Mouse (Mus musculus): ENCODE data around the gene Sstr1.

GRCm38 (mm10) chr12:58216218-58216617, 4.6 kb downstream of the Sstr1 start:
- TF ChIP-seq CTCF (IDR thresholded peaks at IDR 0.05; ENCODE audit: borderline replicate concordance, insufficient read depth, low read depth, low read length), result no peak
- TF ChIP-seq POLR2A (IDR thresholded peaks at IDR 0.05; ENCODE audit: borderline replicate concordance, insufficient read depth, low read length), result no peak

Measured in cerebellum, adult 2 months (tissue).